Mouse (Mus musculus): ENCODE measurements around the gene Maml3.

DNA sequence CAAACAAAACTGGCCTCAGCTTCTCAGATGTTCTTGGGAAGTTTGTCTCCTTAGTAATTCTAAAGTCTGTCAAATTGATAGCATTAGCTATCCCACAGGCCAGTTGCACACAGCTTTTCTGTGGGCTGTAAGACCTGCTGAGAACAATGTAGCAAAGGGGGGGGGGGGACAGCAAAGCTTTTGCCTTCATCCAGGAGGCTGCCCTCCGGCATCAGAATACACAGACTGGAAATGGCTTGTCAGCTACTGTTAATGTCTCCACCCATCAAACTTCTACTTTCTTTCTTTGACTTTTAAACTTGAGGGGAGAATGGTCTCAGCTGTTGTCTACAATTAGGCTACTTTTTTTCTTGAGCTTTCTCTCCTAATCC is 396.5 kb downstream of the Maml3 start:
- TF ChIP-seq CTCF (IDR thresholded peaks at IDR 0.05; ENCODE audit: low read depth, low read length) (no peak), POLR2A (IDR thresholded peaks at IDR 0.05; ENCODE audit: borderline replicate concordance, low read depth, low read length) (no peak)
